Mouse (Mus musculus): ENCODE data around the gene Cdc42ep4. TPM values are rescaled to one million over a fixed set of nuclear protein-coding genes. Genes with fewer than 3 reads are reported as not detected.

The Cdc42ep4 gene
- total and polyA plus RNA-seq, 2 experiments from 2014 or later, result 60.3 to 88.0 TPM

- Histone ChIP-seq H3K36me3 (ENCODE audit: insufficient read depth, low read length) (no peaks in the 10 kb centered on the region), H3K9ac (replicated peaks; ENCODE audit: low read length, poor library complexity, severe bottlenecking) (no peak overlapping the region), H3K4me2 (ENCODE audit: low read depth, low read length, poor library complexity, severe bottlenecking) (no peak overlapping the region), H3K27ac (ENCODE audit: low read depth, low read length) (no peak overlapping the region), H3K4me3 (ENCODE audit: low read depth, low read length) (no peak overlapping the region), H3K9me3 (ENCODE audit: low read length) (no peaks in the 10 kb centered on the region), H3K4me1 (ENCODE audit: insufficient read depth, low read length) (peaks cover 3% of the 10 kb centered on the region; the same call in 1 of the 2 replicates), H3K27me3 (ENCODE audit: insufficient read depth, low read length) (no peaks in the 10 kb centered on the region)
- no peak for DNase-seq (ENCODE audit: low spot score)
- WGBS, result 76% methylated on average over 7 of the region's 7 CpGs
- TF ChIP-seq CTCF (IDR thresholded peaks at IDR 0.05), result peak; percentile 12
- ATAC-seq (ENCODE audit: low FRiP score), result no peak
These were observed 36.5 kb downstream of the Cdc42ep4 start for GRCm38 (mm10) chr11:113715078-113715674.

GRCm38 (mm10) chr11:113711061-113711460 lies 40.6 kb downstream of the Cdc42ep4 start:
- TF ChIP-seq CTCF (IDR thresholded peaks at IDR 0.05), result 0 out of 2 replicates have a peak, but pooled peaks have one; percentile 13
- Histone ChIP-seq H3K4me3 (ENCODE audit: low read depth, low read length) (no peak overlapping the region), H3K27ac (ENCODE audit: low read depth, low read length) (no peak overlapping the region), H3K36me3 (ENCODE audit: insufficient read depth, low read length) (no peaks in the 10 kb centered on the region), H3K4me1 (ENCODE audit: insufficient read depth, low read length) (peaks cover 3% of the 10 kb centered on the region), H3K9ac (replicated peaks; ENCODE audit: low read length, poor library complexity, severe bottlenecking) (no peak overlapping the region), H3K9me3 (ENCODE audit: low read length) (no peaks in the 10 kb centered on the region), H3K4me2 (ENCODE audit: low read depth, low read length, poor library complexity, severe bottlenecking) (no peak overlapping the region), H3K27me3 (ENCODE audit: insufficient read depth, low read length) (no peaks in the 10 kb centered on the region)
- no peak for ATAC-seq (ENCODE audit: low FRiP score)
- WGBS, result 57% methylated on average over 1 of the region's 1 CpGs
- no peak for DNase-seq (ENCODE audit: low spot score)

- Histone ChIP-seq H3K4me3 (ENCODE audit: low read depth, low read length) (no peak overlapping the region), H3K36me3 (ENCODE audit: insufficient read depth, low read length) (no peaks in the 10 kb centered on the region), H3K9me3 (ENCODE audit: low read length) (no peaks in the 10 kb centered on the region), H3K4me2 (ENCODE audit: low read depth, low read length, poor library complexity, severe bottlenecking) (no peak overlapping the region), H3K27me3 (ENCODE audit: insufficient read depth, low read length) (no peaks in the 10 kb centered on the region), H3K4me1 (ENCODE audit: insufficient read depth, low read length) (peaks cover 3% of the 10 kb centered on the region), H3K9ac (replicated peaks; ENCODE audit: low read length, poor library complexity, severe bottlenecking) (no peak overlapping the region; the same call in 1 of the 2 replicates), H3K27ac (ENCODE audit: low read depth, low read length) (peak overlapping the region; percentile 47; the same call in 1 of the 2 replicates)
- TF ChIP-seq CTCF (IDR thresholded peaks at IDR 0.05), result no peak
- DNase-seq (ENCODE audit: low spot score), result peak; percentile 19
- no peak for ATAC-seq (ENCODE audit: low FRiP score)
- 5% methylated on average over 10 of the region's 10 CpGs for WGBS
These were observed 41.4 kb downstream of the Cdc42ep4 start for GRCm38 (mm10) chr11:113710257-113710777.

DNA sequence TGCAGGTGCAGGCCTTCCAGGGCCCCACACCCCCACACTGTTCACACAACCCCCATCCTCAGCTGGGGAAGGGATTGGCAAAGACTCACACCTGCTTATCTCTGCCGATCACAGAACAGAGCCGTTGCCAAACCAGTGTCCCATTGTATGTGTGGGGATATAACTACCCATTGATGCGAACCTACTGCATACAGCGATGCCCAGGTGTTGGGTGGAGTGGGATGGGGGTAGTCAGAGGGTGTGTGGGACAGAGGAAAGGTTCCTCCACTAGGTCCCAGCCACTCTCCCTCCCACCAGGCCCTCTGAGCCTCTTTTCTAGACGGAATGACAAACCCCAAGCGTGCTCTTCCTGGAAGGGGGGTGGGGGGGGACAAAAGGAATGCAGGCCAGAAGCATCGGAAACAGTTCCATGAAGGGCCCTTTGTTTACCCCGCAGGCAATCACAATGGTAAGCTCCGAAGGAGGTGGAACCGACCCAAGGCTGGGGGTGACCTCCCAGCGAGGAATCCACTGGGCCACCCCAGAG lies 41.9 kb downstream of the Cdc42ep4 start, which contains the start of gene Cpsf4l:
Gene Cpsf4l, minus strand, starts transcription at position 287 of the 526 bp plus-strand sequence.
- no peaks in the 10 kb centered on the region for H3K36me3 ChIP-seq (ENCODE audit: insufficient read depth, low read length)
- no peak for ATAC-seq (ENCODE audit: low FRiP score)
- peak; percentile 21 for DNase-seq (ENCODE audit: low spot score)
- no peak within 1 kb of the TSS; the same call in 1 of the 2 replicates for H3K9ac ChIP-seq (replicated peaks; ENCODE audit: low read length, poor library complexity, severe bottlenecking)
- WGBS, result 11% methylated on average over 11 of the region's 11 CpGs
- H3K4me3 ChIP-seq (ENCODE audit: low read depth, low read length), result no peak within 1 kb of the TSS
- no peaks in the 10 kb centered on the region for H3K27me3 ChIP-seq (ENCODE audit: insufficient read depth, low read length)
- H3K27ac ChIP-seq (ENCODE audit: low read depth, low read length), result peak within 1 kb of the TSS; percentile 47; the same call in 1 of the 2 replicates
- TF ChIP-seq CTCF (IDR thresholded peaks at IDR 0.05), result no peak
- peaks cover 3% of the 10 kb centered on the region for H3K4me1 ChIP-seq (ENCODE audit: insufficient read depth, low read length)
- H3K9me3 ChIP-seq (ENCODE audit: low read length), result no peaks in the 10 kb centered on the region
- H3K4me2 ChIP-seq (ENCODE audit: low read depth, low read length, poor library complexity, severe bottlenecking), result no peak within 1 kb of the TSS

GRCm38 (mm10) chr11:113709272-113709671 lies 42.4 kb downstream of the Cdc42ep4 start:
- Histone ChIP-seq H3K27me3 (ENCODE audit: insufficient read depth, low read length) (no peaks in the 10 kb centered on the region), H3K27ac (ENCODE audit: low read depth, low read length) (no peak overlapping the region), H3K36me3 (ENCODE audit: insufficient read depth, low read length) (no peaks in the 10 kb centered on the region), H3K4me2 (ENCODE audit: low read depth, low read length, poor library complexity, severe bottlenecking) (no peak overlapping the region), H3K4me3 (ENCODE audit: low read depth, low read length) (no peak overlapping the region), H3K4me1 (ENCODE audit: insufficient read depth, low read length) (peaks cover 3% of the 10 kb centered on the region), H3K9ac (replicated peaks; ENCODE audit: low read length, poor library complexity, severe bottlenecking) (no peak overlapping the region), H3K9me3 (ENCODE audit: low read length) (no peaks in the 10 kb centered on the region)
- WGBS, result 34% methylated on average over 15 of the region's 15 CpGs
- DNase-seq (ENCODE audit: low spot score) (no peak), ATAC-seq (ENCODE audit: low FRiP score) (no peak)
- no peak for TF ChIP-seq CTCF (IDR thresholded peaks at IDR 0.05)

DNA sequence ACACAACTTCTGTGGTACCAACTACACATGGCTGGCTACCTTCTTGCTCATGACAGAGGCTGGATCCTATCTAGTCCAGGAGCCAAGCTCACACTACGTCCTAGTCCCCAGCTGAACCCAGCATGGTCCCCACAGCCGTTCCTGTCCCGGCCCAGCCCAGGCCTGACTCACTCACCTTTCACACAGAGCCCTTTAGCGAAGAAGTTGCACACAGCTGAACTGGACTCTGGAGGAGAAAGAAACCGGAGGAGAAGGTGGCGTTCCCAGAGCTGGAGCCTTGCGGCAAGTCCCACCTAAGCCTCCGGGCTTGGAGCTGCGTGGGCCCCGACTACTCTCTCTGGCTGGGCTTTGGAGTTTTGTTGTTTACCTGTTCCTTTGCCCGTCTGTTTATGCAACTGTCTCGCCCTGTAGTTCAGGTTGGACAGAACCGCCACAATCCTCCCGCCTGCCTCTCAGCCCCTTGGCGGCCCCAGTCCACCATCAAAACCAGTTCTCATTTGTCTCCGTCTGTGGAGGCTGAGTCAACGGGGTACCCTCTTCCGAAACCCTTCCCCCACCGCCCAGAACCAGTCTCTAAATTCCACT lies 43.0 kb downstream of the Cdc42ep4 start:
- DNase-seq (ENCODE audit: low spot score) (no peak), ATAC-seq (ENCODE audit: low FRiP score) (no peak)
- no peaks in the 10 kb centered on the region for H3K9me3 ChIP-seq (ENCODE audit: low read length)
- no peak overlapping the region for H3K9ac ChIP-seq (replicated peaks; ENCODE audit: low read length, poor library complexity, severe bottlenecking)
- no peak overlapping the region for H3K4me3 ChIP-seq (ENCODE audit: low read depth, low read length)
- peaks cover 3% of the 10 kb centered on the region for H3K4me1 ChIP-seq (ENCODE audit: insufficient read depth, low read length)
- H3K4me2 ChIP-seq (ENCODE audit: low read depth, low read length, poor library complexity, severe bottlenecking), result no peak overlapping the region
- 67% methylated on average over 19 of the region's 19 CpGs for WGBS
- H3K27me3 ChIP-seq (ENCODE audit: insufficient read depth, low read length), result no peaks in the 10 kb centered on the region
- no peak overlapping the region for H3K27ac ChIP-seq (ENCODE audit: low read depth, low read length)
- TF ChIP-seq CTCF (IDR thresholded peaks at IDR 0.05), result no peak
- no peaks in the 10 kb centered on the region for H3K36me3 ChIP-seq (ENCODE audit: insufficient read depth, low read length)
